Mouse (Mus musculus) liver, embryonic 16.5 days (tissue): ENCODE results near the gene Dmac2. TPM values are rescaled to one million over a fixed set of nuclear protein-coding genes. Genes with fewer than 3 reads are reported as not detected.

Experiments
- ATAC-seq: fragments of 200-750 bp; cut with Nextera tagmentation; 2 replicates; pipeline ENCODE4 v1.8.0; 2017; ENCODE audit warnings: low read depth, mild to moderate bottlenecking, moderate number of reproducible peaks, moderate library complexity
- H3K27ac ChIP-seq: fragments of 300-500 bp; sonication (generic); 2 replicates; pipeline ENCODE4 v1.5.1; 2014; ENCODE audit warnings: mild to moderate bottlenecking, low read length
- H3K27me3 ChIP-seq: fragments of 300-500 bp; sonication (generic); 2 replicates; pipeline ENCODE4 v1.6.1; 2014; ENCODE audit warnings: low read depth, low read length, mixed read lengths; ENCODE audit not compliant: control insufficient read depth, insufficient read depth
- H3K36me3 ChIP-seq: fragments of 300-500 bp; sonication (generic); 2 replicates; pipeline ENCODE4 v1.6.1; 2014; ENCODE audit warnings: mild to moderate bottlenecking; ENCODE audit not compliant: control insufficient read depth, insufficient read depth
- H3K4me1 ChIP-seq: fragments of 300-500 bp; sonication (generic); 2 replicates; pipeline ENCODE4 v1.6.1; 2014; ENCODE audit warnings: low read depth, low read length, mixed read lengths; ENCODE audit not compliant: control insufficient read depth
- H3K4me2 ChIP-seq: fragments of 300-500 bp; sonication (generic); 2 replicates; pipeline ENCODE4 v1.6.1; 2014; ENCODE audit warnings: low read depth, low read length, mixed read lengths
- H3K4me3 ChIP-seq: fragments of 300-500 bp; sonication (generic); 2 replicates; pipeline ENCODE4 v1.5.1; 2014; ENCODE audit warnings: low read depth, mild to moderate bottlenecking, low read length
- H3K9ac ChIP-seq: fragments of 300-500 bp; sonication (generic); 2 replicates; pipeline ENCODE4 v1.6.1; 2014; ENCODE audit warnings: low read depth, low read length
- H3K9me3 ChIP-seq: fragments of 300-500 bp; sonication (generic); replicated peaks from 2 replicates; pipeline ENCODE4 v1.6.1; 2016; ENCODE audit warnings: low read length; ENCODE audit not compliant: control insufficient read depth
- WGBS: fragments of 180-500 bp; shearing (Covaris S2); extraction: QIAGEN DNeasy Blood & Tissue Kit; methylation state at CpG from one replicate; pipeline ENCODE4 v1.1.7; 2014; ENCODE audit not compliant: insufficient replicate concordance; 5-methylcytosine and 5-hydroxymethylcytosine counted together
- polyA plus RNA-seq: library from polyadenylated mRNA; unstranded; fragments of >200 nt; fragmentation: Nextera tagmentation; extraction: Ambion mirVana; gene quantifications from 2 replicates; pipeline ENCODE4 v1.2.1, GENCODE M21; 2015

Dmac2 gene
- polyA plus RNA-seq, 1 experiment from 2014 or later = 8.9 TPM

DNA sequence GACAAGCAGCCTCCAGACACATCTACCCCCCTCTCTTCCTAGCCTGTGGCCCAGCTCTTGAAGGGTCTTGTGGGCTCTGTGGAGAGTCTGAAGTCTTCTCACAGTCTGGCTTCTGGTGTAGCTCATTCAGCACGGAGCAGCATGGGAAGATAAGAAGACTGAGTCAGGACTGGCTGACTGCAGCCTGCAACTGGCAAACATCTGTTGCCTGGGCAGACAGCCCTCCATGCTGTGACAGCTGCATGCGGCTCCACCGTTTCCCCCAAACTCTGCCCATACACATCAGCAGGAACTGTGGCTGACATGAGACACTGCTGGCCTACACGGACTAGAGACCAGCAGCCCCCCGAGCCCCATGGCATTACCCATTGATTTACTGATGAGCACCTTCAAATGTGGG, 5.6 kb downstream of the Dmac2 start:
- H3K4me2 ChIP-seq = no peak overlapping the region
- H3K4me1 ChIP-seq = peaks cover 29% of the 10 kb centered on the region
- 57% methylated on average over 5 of the region's 5 CpGs for WGBS
- no peak for ATAC-seq
- H3K4me3 ChIP-seq = no peak overlapping the region
- H3K9ac ChIP-seq = no peak overlapping the region
- H3K9me3 ChIP-seq = no peaks in the 10 kb centered on the region
- no peaks in the 10 kb centered on the region for H3K36me3 ChIP-seq
- H3K27me3 ChIP-seq = no peaks in the 10 kb centered on the region
- H3K27ac ChIP-seq = no peak overlapping the region

DNA sequence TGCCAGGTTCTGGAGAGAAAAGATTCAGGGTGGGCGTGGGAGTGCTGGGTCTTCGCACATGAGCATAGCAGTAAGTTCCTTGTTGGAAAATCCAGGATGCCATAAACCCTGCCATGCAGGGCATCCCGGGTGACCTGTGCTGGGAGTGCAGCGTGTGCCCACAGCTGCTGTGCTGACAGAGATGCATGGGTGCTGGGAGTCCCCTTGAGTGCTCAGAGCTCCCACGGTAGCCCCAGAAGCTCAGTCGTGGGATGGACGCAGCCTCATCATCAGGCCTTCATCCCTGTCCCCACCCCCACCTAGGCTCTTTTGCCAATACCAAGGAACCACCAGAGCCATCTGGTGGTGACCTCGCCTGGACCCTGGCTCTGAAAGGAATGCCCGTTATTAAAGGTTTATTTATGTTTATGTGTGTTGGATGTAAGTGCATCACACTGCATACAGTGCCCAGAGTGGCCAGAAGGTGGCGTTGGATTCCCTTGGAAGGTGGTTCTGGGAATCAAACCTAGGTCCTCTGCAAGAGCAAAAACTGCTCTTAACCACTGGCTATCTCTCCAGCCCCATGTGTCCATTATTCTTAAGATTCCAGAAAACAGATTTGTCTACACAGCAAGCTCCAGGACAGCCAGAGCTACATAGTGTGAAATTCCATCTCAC, 6.5 kb downstream of the Dmac2 start:
- Histone ChIP-seq H3K4me3 (no peak overlapping the region), H3K27ac (no peak overlapping the region), H3K9me3 (no peaks in the 10 kb centered on the region), H3K4me1 (peaks cover 27% of the 10 kb centered on the region), H3K27me3 (no peaks in the 10 kb centered on the region), H3K9ac (no peak overlapping the region), H3K36me3 (no peaks in the 10 kb centered on the region), H3K4me2 (no peak overlapping the region)
- ATAC-seq = no peak
- 58% methylated on average over 10 of the region's 10 CpGs for WGBS

DNA sequence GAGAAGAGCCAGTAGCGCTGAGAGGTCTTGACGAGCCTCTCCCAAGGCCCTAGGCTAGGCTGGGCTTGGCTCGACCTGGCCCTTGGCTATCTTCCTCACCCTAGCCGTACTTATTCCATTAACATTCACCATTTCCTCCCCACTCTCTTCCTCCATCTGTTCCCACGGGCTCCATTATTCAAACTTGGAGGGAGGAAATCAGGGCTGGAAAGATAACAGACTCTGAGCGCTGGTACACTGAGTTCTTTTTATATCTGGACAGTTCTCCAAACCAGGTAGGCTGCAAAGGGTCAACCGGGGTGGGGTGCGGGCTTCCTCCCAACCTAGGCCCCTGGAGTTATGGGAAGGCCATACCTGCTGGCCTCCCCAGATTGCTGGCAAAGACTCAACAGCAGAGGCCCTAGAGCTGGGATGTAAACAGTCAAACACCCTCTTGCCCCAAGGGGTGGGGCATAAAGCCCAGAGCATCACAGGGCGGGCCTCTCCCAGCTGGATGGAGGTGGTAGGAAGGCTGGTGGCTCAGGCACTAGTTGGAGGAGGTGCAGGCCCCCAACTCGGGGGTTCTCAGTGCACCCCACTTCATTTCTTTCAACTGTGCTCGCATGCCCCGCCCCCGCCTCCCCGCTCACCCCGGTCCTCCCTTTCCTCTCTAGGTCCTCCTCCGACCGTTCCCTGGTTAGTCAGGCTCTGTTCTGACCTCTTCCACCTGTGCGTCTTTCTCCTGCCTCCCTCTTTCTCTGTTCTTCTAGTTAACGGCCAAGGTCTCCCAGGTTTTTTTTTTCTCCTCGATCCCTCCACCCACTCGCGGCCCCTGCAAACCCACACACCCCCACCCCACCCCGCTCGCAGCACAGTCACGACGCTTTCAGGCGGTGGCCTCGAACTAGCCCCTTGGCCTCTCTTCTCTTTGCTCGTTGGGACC, 7.6 kb downstream of the Dmac2 start, which contains the start of gene B3gnt8:
TSS of gene B3gnt8 (plus strand) at position 146 of the 922 bp plus-strand sequence.
- H3K27ac ChIP-seq = peak within 1 kb of the TSS; percentile 44; the same call in 1 of the 2 replicates
- H3K4me1 ChIP-seq = peaks cover 27% of the 10 kb centered on the region
- peak; percentile 49 for ATAC-seq
- H3K9me3 ChIP-seq = no peaks in the 10 kb centered on the region
- no peaks in the 10 kb centered on the region for H3K27me3 ChIP-seq
- peak within 1 kb of the TSS; percentile 59 for H3K4me3 ChIP-seq
- H3K36me3 ChIP-seq = no peaks in the 10 kb centered on the region
- peak within 1 kb of the TSS; percentile 85 for H3K4me2 ChIP-seq
- 9% methylated on average over 27 of the region's 29 CpGs for WGBS
- H3K9ac ChIP-seq = peak within 1 kb of the TSS; percentile 59

DNA sequence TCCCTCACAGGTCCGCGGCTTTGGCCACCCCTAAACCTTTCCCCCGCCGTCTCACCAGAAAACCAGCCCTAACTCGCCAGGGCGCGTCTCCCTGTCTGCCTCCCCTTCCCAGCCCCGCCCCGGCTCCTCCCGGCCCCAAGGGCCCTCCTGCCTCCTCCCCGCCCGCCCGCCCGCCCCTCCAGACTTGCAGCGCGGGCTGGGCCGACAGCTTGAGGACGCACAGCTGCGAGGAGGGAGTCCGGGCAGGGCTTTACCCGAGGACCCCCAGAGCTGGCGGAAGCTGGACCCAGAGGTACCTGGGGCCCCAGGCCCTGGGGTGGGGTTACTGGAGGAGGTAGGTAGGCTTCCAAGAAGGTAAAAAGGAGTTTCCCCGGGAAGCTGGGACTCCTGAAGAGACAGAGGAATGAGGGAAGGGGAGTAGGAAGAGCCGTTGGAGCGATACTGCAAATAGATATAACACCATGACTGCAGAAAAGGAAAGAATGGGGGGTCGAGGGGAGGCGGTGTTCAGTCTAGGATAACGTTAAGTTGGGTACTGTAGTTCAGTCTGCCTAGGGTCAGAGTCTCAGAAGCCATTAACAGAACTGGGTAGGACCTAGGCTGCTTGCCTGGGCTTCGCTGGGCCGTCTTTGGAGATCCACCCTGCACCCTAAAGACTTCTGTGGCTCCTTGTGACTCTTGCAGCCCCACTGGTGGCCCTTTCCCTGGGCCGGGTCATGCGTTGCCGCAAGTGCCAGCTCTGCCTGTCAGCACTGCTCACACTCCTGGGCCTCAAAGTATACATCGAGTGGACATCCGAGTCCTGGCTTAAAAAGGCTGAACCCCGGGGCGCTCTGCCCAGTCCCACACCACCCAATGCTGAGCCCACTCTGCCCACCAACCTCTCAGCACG, 8.5 kb downstream of the Dmac2 start:
- Histone ChIP-seq H3K4me1 (peaks cover 27% of the 10 kb centered on the region), H3K36me3 (no peaks in the 10 kb centered on the region), H3K27ac (peak overlapping the region; percentile 44; the same call in 1 of the 2 replicates), H3K4me2 (peak overlapping the region; percentile 85), H3K9ac (peak overlapping the region; percentile 59), H3K27me3 (no peaks in the 10 kb centered on the region), H3K9me3 (no peaks in the 10 kb centered on the region), H3K4me3 (peak overlapping the region; percentile 59)
- 17% methylated on average over 38 of the region's 38 CpGs for WGBS
- ATAC-seq = peak; percentile 79

DNA sequence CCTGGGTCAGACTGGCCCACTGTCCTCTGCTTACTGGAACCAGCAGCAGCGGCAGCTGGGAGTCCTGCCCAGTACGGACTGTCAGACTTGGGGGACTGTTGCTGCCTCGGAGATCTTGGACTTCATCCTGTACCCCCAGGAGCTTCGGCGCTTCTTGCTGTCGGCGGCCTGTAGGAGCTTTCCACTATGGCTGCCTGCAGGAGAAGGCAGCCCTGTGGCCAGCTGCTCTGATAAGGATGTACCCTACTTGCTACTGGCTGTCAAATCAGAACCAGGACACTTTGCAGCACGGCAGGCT, 9.1 kb downstream of the Dmac2 start:
- H3K9ac ChIP-seq = no peak overlapping the region
- no peaks in the 10 kb centered on the region for H3K27me3 ChIP-seq
- peak overlapping the region; percentile 59; the same call in 1 of the 2 replicates for H3K4me3 ChIP-seq
- peaks cover 27% of the 10 kb centered on the region for H3K4me1 ChIP-seq
- H3K9me3 ChIP-seq = no peaks in the 10 kb centered on the region
- ATAC-seq = no peak
- WGBS = 52% methylated on average over 8 of the region's 8 CpGs
- peak overlapping the region; percentile 85; the same call in 1 of the 2 replicates for H3K4me2 ChIP-seq
- no peaks in the 10 kb centered on the region for H3K36me3 ChIP-seq
- H3K27ac ChIP-seq = no peak overlapping the region

DNA sequence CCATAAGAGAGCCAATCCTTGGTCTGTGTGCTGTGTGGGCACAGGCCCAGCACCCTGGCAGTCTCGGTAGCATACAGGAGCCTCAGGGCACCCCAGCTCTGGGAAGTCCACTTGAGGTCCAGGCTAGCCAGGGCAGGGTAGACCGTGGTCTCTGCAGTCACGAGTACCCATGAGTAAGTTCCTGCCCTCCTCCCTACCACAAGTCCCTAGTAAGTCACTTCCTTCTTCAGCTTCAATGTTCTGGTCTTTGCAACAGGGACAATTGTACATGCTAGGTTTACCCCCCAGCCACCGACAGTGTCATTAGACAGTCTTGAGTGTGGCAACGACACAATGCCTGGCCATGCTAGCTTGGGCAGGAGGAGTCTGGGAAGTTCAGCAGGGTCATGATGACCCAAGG, 13.5 kb downstream of the Dmac2 start:
- Histone ChIP-seq H3K4me1 (peaks cover 9% of the 10 kb centered on the region), H3K27ac (peak overlapping the region; percentile 31; the same call in 1 of the 2 replicates), H3K27me3 (no peaks in the 10 kb centered on the region), H3K9me3 (no peaks in the 10 kb centered on the region), H3K4me3 (no peak overlapping the region), H3K4me2 (no peak overlapping the region), H3K36me3 (no peaks in the 10 kb centered on the region), H3K9ac (no peak overlapping the region)
- ATAC-seq = no peak
- WGBS = 27% methylated on average over 5 of the region's 5 CpGs

DNA sequence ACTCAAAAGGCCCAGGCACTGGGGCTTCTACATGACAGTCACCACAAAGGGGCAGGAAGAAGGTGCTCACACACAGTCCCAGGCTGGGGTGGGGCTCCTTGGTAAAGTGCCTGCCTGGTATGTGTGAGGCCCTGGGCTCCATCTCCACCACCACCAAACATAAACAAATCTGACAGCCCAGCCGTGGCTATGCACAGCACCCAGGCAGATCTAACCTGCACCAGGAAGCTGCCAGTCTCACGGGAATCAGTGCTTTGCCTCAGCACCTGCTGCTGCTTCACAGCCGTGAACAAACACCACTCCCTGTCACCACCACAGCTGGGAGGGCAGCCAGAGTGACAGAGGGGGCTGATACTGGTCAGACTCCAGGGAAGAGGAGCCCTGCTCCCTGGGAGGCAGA, 17.2 kb downstream of the Dmac2 start:
- H3K27me3 ChIP-seq = no peaks in the 10 kb centered on the region
- no peaks in the 10 kb centered on the region for H3K4me1 ChIP-seq
- no peak overlapping the region for H3K4me3 ChIP-seq
- H3K36me3 ChIP-seq = no peaks in the 10 kb centered on the region; the same call in 1 of the 2 replicates
- no peak for ATAC-seq
- H3K9me3 ChIP-seq = no peaks in the 10 kb centered on the region
- 39% methylated on average over 3 of the region's 3 CpGs for WGBS
- no peak overlapping the region for H3K9ac ChIP-seq
- H3K4me2 ChIP-seq = no peak overlapping the region
- H3K27ac ChIP-seq = peak overlapping the region; percentile 41; the same call in 1 of the 2 replicates

DNA sequence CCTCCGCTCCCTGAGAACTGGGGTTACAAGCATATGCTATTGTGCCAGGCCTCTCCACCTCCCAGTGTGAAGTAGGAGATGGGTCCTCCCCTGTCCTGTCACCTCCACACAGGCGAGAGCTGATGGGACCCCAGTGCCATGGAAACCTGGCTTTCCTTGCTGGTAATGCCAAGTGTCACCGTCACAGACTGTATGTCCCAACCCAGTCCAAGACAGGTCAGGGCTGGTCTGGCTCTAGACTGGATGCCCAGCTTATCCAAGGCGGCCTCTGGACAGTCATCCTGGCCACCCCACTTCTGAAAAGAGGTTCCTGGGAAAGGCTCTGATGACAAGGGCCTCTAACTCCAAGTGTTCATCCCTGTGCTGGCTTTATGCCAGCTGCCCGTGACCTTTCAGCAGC, 17.9 kb downstream of the Dmac2 start:
- Histone ChIP-seq H3K36me3 (no peaks in the 10 kb centered on the region; the same call in 1 of the 2 replicates), H3K9me3 (no peaks in the 10 kb centered on the region), H3K4me2 (no peak overlapping the region), H3K27me3 (no peaks in the 10 kb centered on the region), H3K4me3 (no peak overlapping the region), H3K27ac (no peak overlapping the region), H3K4me1 (no peaks in the 10 kb centered on the region), H3K9ac (no peak overlapping the region)
- no peak for ATAC-seq
- 71% methylated on average over 5 of the region's 5 CpGs for WGBS
